Mouse (Mus musculus) A20 (cell line): ENCODE data around the gene Gm15557.
"Not testable (repeated sequence)": the region's sequence is repeated elsewhere in the genome, so short reads cannot be mapped to it uniquely, and the experiment has no call there.

Experiments
- DNase-seq: peaks from one replicate; pipeline ENCODE4 v3.0.0-alpha.2; 2011; ENCODE audit warnings: low read depth, low spot score

The Gm15557 gene

GRCm38 (mm10) chr2:155940681-155941080 is at the start of gene Gm15557:
Gene Gm15557, plus strand, starts transcription at chr2:155940728.
- DNase-seq = no peak

- DNase-seq = no peak
Measured at GRCm38 (mm10) chr2:155894307-155895045, 46.1 kb upstream of the Gm15557 start.

GRCm38 (mm10) chr2:155895046-155895735 is 45.3 kb upstream of the Gm15557 start:
- no peak for DNase-seq

- no peak for DNase-seq
Measured at GRCm38 (mm10) chr2:155902989-155903631, 37.4 kb upstream of the Gm15557 start.

- DNase-seq = no peak
Measured at GRCm38 (mm10) chr2:155903632-155904008, 36.9 kb upstream of the Gm15557 start.

GRCm38 (mm10) chr2:155914684-155915083 is 25.8 kb upstream of the Gm15557 start:
- DNase-seq = no peak

- DNase-seq = no peak
Measured at GRCm38 (mm10) chr2:155923143-155923542, 17.4 kb upstream of the Gm15557 start.

- not testable (repeated sequence) for DNase-seq
Measured at GRCm38 (mm10) chr2:155925213-155925612, 15.3 kb upstream of the Gm15557 start.

GRCm38 (mm10) chr2:155928711-155929345 is 11.7 kb upstream of the Gm15557 start:
- peak; percentile 46 for DNase-seq

GRCm38 (mm10) chr2:155929531-155930442 is 10.7 kb upstream of the Gm15557 start, which contains the start of gene Uqcc1:
Gene Uqcc1, minus strand, starts transcription at chr2:155930310.
- DNase-seq = peak; percentile 94

- no peak for DNase-seq
Measured at GRCm38 (mm10) chr2:155939897-155940529, 515 bp upstream of the Gm15557 start.

- DNase-seq = no peak
Measured at GRCm38 (mm10) chr2:155941697-155942442, 1.3 kb downstream of the Gm15557 start.

- DNase-seq = no peak
Measured at GRCm38 (mm10) chr2:155943463-155943862, 2.9 kb downstream of the Gm15557 start.

- no peak for DNase-seq
Measured at GRCm38 (mm10) chr2:155944685-155945084, 4.2 kb downstream of the Gm15557 start.

- DNase-seq = no peak
Measured at GRCm38 (mm10) chr2:155945124-155945523, 4.6 kb downstream of the Gm15557 start, which contains the start of gene Gdf5. Gene Gdf5, minus strand, starts transcription at chr2:155945367.

GRCm38 (mm10) chr2:155945580-155945979 is 5.1 kb downstream of the Gm15557 start:
- DNase-seq = no peak

- peak; percentile 79 for DNase-seq
Measured at GRCm38 (mm10) chr2:155946069-155946468, 5.5 kb downstream of the Gm15557 start.

- DNase-seq = no peak
Measured at GRCm38 (mm10) chr2:155946499-155946898, 6.0 kb downstream of the Gm15557 start.

GRCm38 (mm10) chr2:155947390-155948002 is 7.0 kb downstream of the Gm15557 start:
- no peak for DNase-seq
